Comparison of ENCODE assay signal across 16 mouse cellular contexts in genomic region chr17:66590353-66591075, GRCm38 (mm10). TPM values are rescaled to one million over a fixed set of nuclear protein-coding genes. Genes with fewer than 3 reads are reported as not detected.
DNase-seq lines count a peak whose midpoint lies in the region; ATAC-seq and TF ChIP-seq lines count a peak whose summit lies in the region.
"Had no signal": no experiment of that assay in that cellular context is flagged by ENCODE, and none has a peak within 500 bp of the region (broad histone marks: within the 10 kb centered on the region; RNA-seq: fewer than 3 reads in every experiment).

No protein-coding gene starts in this region.

- no peaks in the 10 kb centered on the region for H3K27me3 ChIP-seq in lung, embryonic 14.5 days (ENCODE audit: insufficient read depth, low read length)
- no peaks in the 10 kb centered on the region for H3K27me3 ChIP-seq in stomach, embryonic 14.5 days (ENCODE audit: control insufficient read depth, insufficient read depth, low read length)
- H3K27me3 ChIP-seq in hindbrain, embryonic 10.5 days (ENCODE audit: insufficient read depth, poor library complexity, severe bottlenecking), result no peaks in the 10 kb centered on the region
- H3K27me3 ChIP-seq: forebrain, embryonic 12.5 days; midbrain, embryonic 13.5 days had no signal

- 50% methylated on average over 9 of the region's 9 CpGs for WGBS in lung, embryonic 14.5 days
- 61% methylated on average over 9 of the region's 9 CpGs for WGBS in stomach, embryonic 14.5 days
- 73% methylated on average over 9 of the region's 9 CpGs for WGBS in hindbrain, embryonic 10.5 days

- peak; percentile 87 for ATAC-seq in lung, embryonic 14.5 days (ENCODE audit: insufficient read depth)
- ATAC-seq in stomach, embryonic 14.5 days (ENCODE audit: insufficient number of reproducible peaks, insufficient read depth, low FRiP score, low read depth), result peak; percentile 72; the same call in 1 of the 2 replicates
- ATAC-seq: midbrain, embryonic 13.5 days had no signal

- H3K27ac ChIP-seq in lung, embryonic 14.5 days (ENCODE audit: low read depth), result no peak overlapping the region; the same call in 1 of the 2 replicates
- no peak overlapping the region for H3K27ac ChIP-seq in stomach, embryonic 14.5 days (ENCODE audit: low read length)
- H3K27ac ChIP-seq in hindbrain, embryonic 10.5 days, result no peak overlapping the region
- H3K27ac ChIP-seq: forebrain, embryonic 12.5 days; midbrain, embryonic 13.5 days had no signal

- no peaks in the 10 kb centered on the region for H3K36me3 ChIP-seq in lung, embryonic 14.5 days (ENCODE audit: insufficient read depth)
- no peaks in the 10 kb centered on the region for H3K36me3 ChIP-seq in stomach, embryonic 14.5 days (ENCODE audit: control insufficient read depth, insufficient read depth, low read length)
- no peaks in the 10 kb centered on the region for H3K36me3 ChIP-seq in hindbrain, embryonic 10.5 days
- H3K36me3 ChIP-seq: forebrain, embryonic 12.5 days; midbrain, embryonic 13.5 days had no signal

- H3K9ac ChIP-seq in lung, embryonic 14.5 days, result no peak overlapping the region
- no peak overlapping the region for H3K9ac ChIP-seq in stomach, embryonic 14.5 days (replicated peaks; ENCODE audit: low read depth, low read length)
- H3K9ac ChIP-seq: forebrain, embryonic 12.5 days; midbrain, embryonic 13.5 days had no signal

- TF ChIP-seq CTCF in lung, embryonic 14.5 days (IDR thresholded peaks at IDR 0.05; ENCODE audit: low read depth), result no peak

- DNase-seq in cerebellum, postnatal 14 days, result peak; percentile 13 to 29
- DNase-seq in cerebellum, postnatal 36 days, result no peak
- peak; percentile 32 for DNase-seq in kidney, postnatal 10 days
- DNase-seq in kidney, adult 11 months, result no peak
- peak; percentile 55 for DNase-seq in lung, embryonic 14.5 days
- DNase-seq in hindbrain, embryonic 10.5 days (ENCODE audit: low spot score), result no peak
- no peak for DNase-seq in neural tube, embryonic 10.5 days (ENCODE audit: extremely low spot score, low spot score)
- DNase-seq: cerebellum, adult 2 months; heart, adult 18-20 months; heart, postnatal 10 days; layer of hippocampus, adult 9-11 months; right cerebral cortex, postnatal 25 days had no signal

- no peaks in the 10 kb centered on the region for H3K9me3 ChIP-seq in lung, embryonic 14.5 days (ENCODE audit: low read depth, low read length)
- H3K9me3 ChIP-seq in stomach, embryonic 14.5 days (ENCODE audit: control insufficient read depth, low read depth, low read length), result no peaks in the 10 kb centered on the region
- no peaks in the 10 kb centered on the region for H3K9me3 ChIP-seq in hindbrain, embryonic 10.5 days
- H3K9me3 ChIP-seq: forebrain, embryonic 12.5 days; midbrain, embryonic 13.5 days had no signal

- H3K4me3 ChIP-seq in lung, embryonic 14.5 days (ENCODE audit: low read depth, low read length), result no peak overlapping the region
- H3K4me3 ChIP-seq in stomach, embryonic 14.5 days (ENCODE audit: low read depth, low read length), result no peak overlapping the region
- no peak overlapping the region for H3K4me3 ChIP-seq in hindbrain, embryonic 10.5 days
- H3K4me3 ChIP-seq: forebrain, embryonic 12.5 days; midbrain, embryonic 13.5 days had no signal

- H3K4me1 ChIP-seq in lung, embryonic 14.5 days (ENCODE audit: insufficient read depth), result no peaks in the 10 kb centered on the region
- no peaks in the 10 kb centered on the region for H3K4me1 ChIP-seq in stomach, embryonic 14.5 days (ENCODE audit: control insufficient read depth, insufficient read depth, low read length)
- no peaks in the 10 kb centered on the region for H3K4me1 ChIP-seq in hindbrain, embryonic 10.5 days (replicated peaks)
- H3K4me1 ChIP-seq: forebrain, embryonic 12.5 days; midbrain, embryonic 13.5 days had no signal

- 0 out of 2 replicates have a peak overlapping the region, but pooled peaks have one; percentile 24 for H3K4me2 ChIP-seq in lung, embryonic 14.5 days
- no peak overlapping the region for H3K4me2 ChIP-seq in stomach, embryonic 14.5 days (replicated peaks; ENCODE audit: low read depth, low read length)
- H3K4me2 ChIP-seq: forebrain, embryonic 12.5 days; midbrain, embryonic 13.5 days had no signal

RNA-seq across cellular contexts. Expression of gene Themis3, which starts 3.9 kb away (rescaled TPM):
- 0.16 and 0.22 TPM in 2 replicates for polyA plus RNA-seq in lung, embryonic 14.5 days (2014; fragmentation: Nextera tagmentation; extraction: Ambion mirVana)
- 0.22 TPM in 1 of 2 replicates, not detected in the other for polyA plus RNA-seq in stomach, embryonic 14.5 days (2014; fragmentation: Nextera tagmentation; extraction: Ambion mirVana)
- polyA plus RNA-seq in hindbrain, embryonic 10.5 days (2016; fragmentation: Nextera tagmentation; extraction: Ambion mirVana), result not detected in 2 replicates
- polyA plus RNA-seq: cerebellum, adult 2 months; forebrain, embryonic 12.5 days; liver, embryonic 16.5 days; midbrain, embryonic 13.5 days had no signal

Comparison
In these comparisons a context has a peak if more than half of its experiments do, and no peak if none do; other contexts are left out.
1. DNase-seq: peak in cerebellum, postnatal 14 days (2 of 2), kidney, postnatal 10 days (single experiment) and lung, embryonic 14.5 days (single experiment); none in cerebellum, postnatal 36 days (0 of 2), kidney, adult 11 months (single experiment), hindbrain, embryonic 10.5 days (single experiment) and neural tube, embryonic 10.5 days (single experiment).